ENCODE assay signal across 22 mouse cellular contexts in genomic region chr5:98326625-98327024, GRCm38 (mm10). TPM values are rescaled to one million over a fixed set of nuclear protein-coding genes. Genes with fewer than 3 reads are reported as not detected.
DNase-seq lines count a peak whose midpoint lies in the region; ATAC-seq and TF ChIP-seq lines count a peak whose summit lies in the region.
"Had no signal": no experiment of that assay in that cellular context is flagged by ENCODE, and none has a peak within 500 bp of the region (broad histone marks: within the 10 kb centered on the region; RNA-seq: fewer than 3 reads in every experiment).

No protein-coding gene starts in this region.

- no peak overlapping the region for H3K4me2 ChIP-seq in lung, embryonic 14.5 days
- H3K4me2 ChIP-seq in lung, embryonic 15.5 days = no peak overlapping the region
- no peak overlapping the region for H3K4me2 ChIP-seq in lung, embryonic 16.5 days (ENCODE audit: low read depth, low read length)
- no peak overlapping the region for H3K4me2 ChIP-seq in lung, postnatal 0 days (replicated peaks; ENCODE audit: low read depth, low read length)

- H3K27me3 ChIP-seq in lung, embryonic 14.5 days (ENCODE audit: insufficient read depth, low read length) = no peaks in the 10 kb centered on the region
- H3K27me3 ChIP-seq in lung, embryonic 15.5 days = no peaks in the 10 kb centered on the region; the same call in 1 of the 2 replicates
- no peaks in the 10 kb centered on the region for H3K27me3 ChIP-seq in lung, embryonic 16.5 days (ENCODE audit: control insufficient read depth, insufficient read depth, low read depth, low read length)
- no peaks in the 10 kb centered on the region for H3K27me3 ChIP-seq in lung, postnatal 0 days (replicated peaks; ENCODE audit: insufficient read depth, low read length)
- H3K27me3 ChIP-seq: CH12.LX had no signal

- H3K4me3 ChIP-seq in lung, embryonic 14.5 days (ENCODE audit: low read depth, low read length) = no peak overlapping the region
- H3K4me3 ChIP-seq in lung, embryonic 15.5 days = no peak overlapping the region
- H3K4me3 ChIP-seq in lung, embryonic 16.5 days (ENCODE audit: low read length) = no peak overlapping the region
- no peak overlapping the region for H3K4me3 ChIP-seq in lung, adult 2 months (replicated peaks; ENCODE audit: extremely low read depth, low read depth, low read length)
- no peak overlapping the region for H3K4me3 ChIP-seq in lung, postnatal 0 days (ENCODE audit: low read depth, low read length)

- no peak for TF ChIP-seq POLR2A in lung, adult 2 months (IDR thresholded peaks at IDR 0.05; ENCODE audit: borderline replicate concordance, extremely low read depth, low read depth, low read length)

- no peaks in the 10 kb centered on the region for H3K36me3 ChIP-seq in lung, embryonic 14.5 days (ENCODE audit: insufficient read depth)
- H3K36me3 ChIP-seq in lung, embryonic 15.5 days = no peaks in the 10 kb centered on the region
- no peaks in the 10 kb centered on the region for H3K36me3 ChIP-seq in lung, embryonic 16.5 days (ENCODE audit: control insufficient read depth, insufficient read depth, low read length)
- no peaks in the 10 kb centered on the region for H3K36me3 ChIP-seq in lung, postnatal 0 days (ENCODE audit: insufficient read depth, low read length)
- H3K36me3 ChIP-seq: G1E had no signal

- no peaks in the 10 kb centered on the region; the same call in 1 of the 2 replicates for H3K4me1 ChIP-seq in lung, embryonic 14.5 days (ENCODE audit: insufficient read depth)
- no peaks in the 10 kb centered on the region; the same call in 1 of the 2 replicates for H3K4me1 ChIP-seq in lung, embryonic 15.5 days
- peaks cover 6% of the 10 kb centered on the region; the same call in 1 of the 2 replicates for H3K4me1 ChIP-seq in lung, embryonic 16.5 days (replicated peaks; ENCODE audit: control insufficient read depth, insufficient read depth, low read length)
- H3K4me1 ChIP-seq in lung, adult 2 months (ENCODE audit: control insufficient read depth, insufficient read depth, low read length) = peaks cover 5% of the 10 kb centered on the region
- H3K4me1 ChIP-seq in lung, postnatal 0 days (ENCODE audit: insufficient read depth, low read depth, low read length) = no peaks in the 10 kb centered on the region; the same call in 1 of the 2 replicates

- no peak overlapping the region for H3K27ac ChIP-seq in lung, embryonic 14.5 days (ENCODE audit: low read depth)
- no peak overlapping the region for H3K27ac ChIP-seq in lung, embryonic 15.5 days
- no peak overlapping the region for H3K27ac ChIP-seq in lung, embryonic 16.5 days (ENCODE audit: low read length)
- no peak overlapping the region for H3K27ac ChIP-seq in lung, postnatal 0 days (ENCODE audit: low read length)

- H3K9me3 ChIP-seq in lung, embryonic 14.5 days (ENCODE audit: low read depth, low read length) = no peaks in the 10 kb centered on the region
- no peaks in the 10 kb centered on the region for H3K9me3 ChIP-seq in lung, embryonic 15.5 days
- H3K9me3 ChIP-seq in lung, embryonic 16.5 days (ENCODE audit: control insufficient read depth, low read length) = no peaks in the 10 kb centered on the region
- no peaks in the 10 kb centered on the region for H3K9me3 ChIP-seq in lung, postnatal 0 days (ENCODE audit: low read length)

- WGBS in lung, embryonic 14.5 days = 35% methylated on average over 2 of the region's 2 CpGs
- WGBS in lung, embryonic 15.5 days = 34% methylated on average over 2 of the region's 2 CpGs
- 44% methylated on average over 2 of the region's 2 CpGs for WGBS in lung, embryonic 16.5 days
- 78% methylated on average over 2 of the region's 2 CpGs for WGBS in lung, adult 2 months
- 55% methylated on average over 2 of the region's 2 CpGs for WGBS in lung, postnatal 0 days

- H3K9ac ChIP-seq in lung, embryonic 14.5 days = no peak overlapping the region
- no peak overlapping the region for H3K9ac ChIP-seq in lung, embryonic 15.5 days
- H3K9ac ChIP-seq in lung, embryonic 16.5 days (ENCODE audit: low read length) = no peak overlapping the region
- no peak overlapping the region for H3K9ac ChIP-seq in lung, postnatal 0 days (replicated peaks; ENCODE audit: low read depth)

- peak; percentile 61; the same call in 1 of the 2 replicates for TF ChIP-seq EP300 in lung, postnatal 0 days (IDR thresholded peaks at IDR 0.05)

- no peak for TF ChIP-seq CTCF in lung, embryonic 14.5 days (IDR thresholded peaks at IDR 0.05; ENCODE audit: low read depth)
- no peak for TF ChIP-seq CTCF in lung, adult 2 months (IDR thresholded peaks at IDR 0.05; ENCODE audit: insufficient read depth, low read length)
- TF ChIP-seq CTCF in lung, postnatal 0 days (IDR thresholded peaks at IDR 0.05) = no peak

- peak; percentile 43; the same call in 1 of the 2 replicates for ATAC-seq in lung, embryonic 14.5 days (ENCODE audit: insufficient read depth)
- ATAC-seq in lung, embryonic 15.5 days (ENCODE audit: borderline replicate concordance, extremely low read depth, low FRiP score, low TSS enrichment) = peak; percentile 56; the same call in 1 of the 2 replicates
- peak; percentile 71 for ATAC-seq in lung, embryonic 16.5 days (ENCODE audit: low read depth)
- peak; percentile 31; the same call in 1 of the 2 replicates for ATAC-seq in lung, postnatal 0 days
- ATAC-seq: activated CD4-positive, CD25-positive, alpha-beta regulatory T cell, adult 4 months; CD4-positive, CD25-positive, alpha-beta regulatory T cell, adult 4 months; Patski had no signal

- peak; percentile 82 for DNase-seq in lung, embryonic 14.5 days
- DNase-seq in lung, adult 18-20 months = no peak
- no peak for DNase-seq in lung, postnatal 36 days
- no peak for DNase-seq in lung, adult 2 months
- peak; percentile 82 for DNase-seq in lung, postnatal 0 days (ENCODE audit: low spot score)
- DNase-seq in lung, postnatal 14 days = no peak
- DNase-seq: adrenal gland, adult 2 months; adrenal gland, adult 8-10 months; adrenal gland, postnatal 10 days; adrenal gland, postnatal 14 days; adrenal gland, postnatal 25 days; adrenal gland, postnatal 36 days; B cell, adult 2 months; cerebellum, adult 11 months; cerebellum, adult 11-12 months had no signal

RNA-seq across cellular contexts. Expression of gene Cfap299, which starts 2.5 kb away (rescaled TPM):
- polyA plus RNA-seq in lung, embryonic 14.5 days (2014; fragmentation: Nextera tagmentation; extraction: Ambion mirVana) = 1.2 and 2.1 TPM in 2 replicates
- 3.0 and 4.6 TPM in 2 replicates for polyA plus RNA-seq in lung, embryonic 15.5 days (2015; fragmentation: Nextera tagmentation; extraction: Ambion mirVana)
- polyA plus RNA-seq in lung, embryonic 16.5 days (2015; fragmentation: Nextera tagmentation; extraction: Ambion mirVana) = 6.1 and 7.4 TPM in 2 replicates
- 1.0 and 1.7 TPM in 2 replicates for polyA plus RNA-seq in lung, adult 2 months (2012; rRNA removed)
- 10.9 and 11.3 TPM in 2 replicates for polyA plus RNA-seq in lung, postnatal 0 days (2015; fragmentation: Nextera tagmentation; extraction: Ambion mirVana)
- polyA plus RNA-seq: activated CD4-positive, CD25-positive, alpha-beta regulatory T cell, adult 4 months; adrenal gland, adult 2 months; CD4-positive, CD25-positive, alpha-beta regulatory T cell, adult 4 months; G1E had no signal

Comparison
In these comparisons a context has a peak if more than half of its experiments do, and no peak if none do; other contexts are left out.
1. DNase-seq: peak in lung, embryonic 14.5 days (single experiment) and lung, postnatal 0 days (single experiment); none in lung, adult 18-20 months (0 of 2), lung, postnatal 36 days (single experiment), lung, adult 2 months (single experiment) and lung, postnatal 14 days (single experiment).
2. Peak in every context shown above with its lines, with median percentiles within 50 percentile points of each other: ATAC-seq.